Mouse (Mus musculus) thymus, adult 18-20 months (tissue): Measurements from ENCODE around the gene Soat2.

Experiments used
- DNase-seq, 2 experiments: peaks; one replicate each; pipeline ENCODE4 v3.0.0; 2022; ENCODE audit warnings: mixed read lengths in 2 of 2

Gene Soat2

GRCm38 (mm10) chr15:102192271-102192812 lies 42.0 kb downstream of the Soat2 start:
- DNase-seq, result no peak

- DNase-seq, result no peak
Observed at GRCm38 (mm10) chr15:102192820-102193386, 42.6 kb downstream of the Soat2 start.

GRCm38 (mm10) chr15:102193652-102194051 lies 43.3 kb downstream of the Soat2 start:
- no peak for DNase-seq

GRCm38 (mm10) chr15:102194439-102194838 lies 44.1 kb downstream of the Soat2 start:
- DNase-seq, result no peak

- DNase-seq, result no peak
Observed at GRCm38 (mm10) chr15:102195373-102195772, 45.0 kb downstream of the Soat2 start.

- DNase-seq, result no peak
Observed at GRCm38 (mm10) chr15:102198841-102199240, 48.5 kb downstream of the Soat2 start.

- DNase-seq, result peak; percentile 97
Observed at GRCm38 (mm10) chr15:102202971-102203834, 52.9 kb downstream of the Soat2 start, which contains the start of gene Zfp740. Gene Zfp740 (plus strand): TSS chr15:102203249.

- peak; percentile 59 to 69 for DNase-seq
Observed at GRCm38 (mm10) chr15:102203835-102204381, 53.6 kb downstream of the Soat2 start.

- DNase-seq, result no peak
Observed at GRCm38 (mm10) chr15:102204674-102205505, 54.6 kb downstream of the Soat2 start, which contains the start of gene Csad. Gene Csad (minus strand): TSS chr15:102204724.

GRCm38 (mm10) chr15:102205779-102206178 lies 55.5 kb downstream of the Soat2 start:
- DNase-seq, result no peak

- DNase-seq, result no peak
Observed at GRCm38 (mm10) chr15:102207351-102207750, 57.0 kb downstream of the Soat2 start.

- DNase-seq, result no peak
Observed at GRCm38 (mm10) chr15:102208092-102208561, 57.8 kb downstream of the Soat2 start.

- DNase-seq, result no peak
Observed at GRCm38 (mm10) chr15:102209114-102209513, 58.8 kb downstream of the Soat2 start.

- DNase-seq, result no peak
Observed at GRCm38 (mm10) chr15:102210816-102211215, 60.5 kb downstream of the Soat2 start.

- no peak for DNase-seq
Observed at GRCm38 (mm10) chr15:102211895-102212294, 61.6 kb downstream of the Soat2 start.
